Mouse (Mus musculus) liver, adult 2 months (tissue): ENCODE results near the gene Uqcrc1. TPM values are rescaled to one million over a fixed set of nuclear protein-coding genes. Genes with fewer than 3 reads are reported as not detected.

Experiments
- DNase-seq: peaks from one replicate; pipeline ENCODE4 v3.0.0-alpha.2; 2011; ENCODE audit warnings: low read depth, low spot score; ENCODE audit errors: extremely low read depth
- H3K27ac ChIP-seq: fragments of 200-500 bp; replicated peaks from 2 replicates; pipeline ENCODE4 v1.5.1; 2012; ENCODE audit warnings: low read depth, mild to moderate bottlenecking, control low read depth, inconsistent platforms, low read length; ENCODE audit not compliant: insufficient read depth
- H3K27me3 ChIP-seq: fragments of 200-500 bp; 2 replicates; pipeline ENCODE4 v1.6.1; 2012; ENCODE audit warnings: mild to moderate bottlenecking, moderate library complexity, low read length, inconsistent platforms; ENCODE audit not compliant: control insufficient read depth, insufficient read depth
- H3K36me3 ChIP-seq: fragments of 200-500 bp; 2 replicates; pipeline ENCODE4 v1.6.1; 2012; ENCODE audit warnings: low read length, inconsistent platforms; ENCODE audit not compliant: control insufficient read depth, insufficient read depth
- H3K4me1 ChIP-seq: fragments of 200-500 bp; 2 replicates; pipeline ENCODE4 v1.6.1; 2011; ENCODE audit warnings: low read length; ENCODE audit not compliant: control insufficient read depth, insufficient read depth
- H3K4me3 ChIP-seq: fragments of 200-500 bp; 2 replicates; pipeline ENCODE4 v1.5.1; 2011; ENCODE audit warnings: low read depth, mild to moderate bottlenecking, control low read depth, low read length, moderate library complexity; ENCODE audit not compliant: insufficient read depth
- H3K79me2 ChIP-seq: fragments of 200-500 bp; 2 replicates; pipeline ENCODE4 v1.6.1; 2012; ENCODE audit warnings: inconsistent platforms, mild to moderate bottlenecking, low read length, moderate library complexity; ENCODE audit not compliant: control insufficient read depth, insufficient read depth
- H3K9ac ChIP-seq: fragments of 200-500 bp; 2 replicates; pipeline ENCODE4 v1.6.1; 2012; ENCODE audit warnings: low read depth, mild to moderate bottlenecking, control low read depth, inconsistent platforms, low read length
- CTCF ChIP-seq: fragments of 200-500 bp; IDR thresholded peaks from 2 replicates; pipeline ENCODE4 v1.5.1; 2011; ENCODE audit warnings: low read depth, low read length, control low read depth
- POLR2A ChIP-seq: fragments of 200-500 bp; IDR thresholded peaks from 2 replicates; pipeline ENCODE4 v1.6.1; 2011; ENCODE audit warnings: low read length, control low read depth; ENCODE audit not compliant: insufficient read depth; ENCODE audit errors: extremely low read depth
- WGBS: fragments of 180-500 bp; shearing (Covaris S2); methylation state at CpG from one replicate; pipeline ENCODE4 v1.1.7; 2018; 5-methylcytosine and 5-hydroxymethylcytosine counted together
- polyA plus RNA-seq: library from polyadenylated mRNA; depleted of rRNA; stranded (reverse); fragments of >200 nt; gene quantifications from 2 replicates; pipeline ENCODE4 v1.2.3, GENCODE M21; 2012
- total RNA-seq: library from RNA; depleted of rRNA; stranded (reverse); fragments of >200 nt; gene quantifications from 2 replicates; pipeline ENCODE4 v1.2.3, GENCODE M21; 2014

Uqcrc1 gene
- total and polyA plus RNA-seq, 2 experiments: 323 to 677 TPM

DNA sequence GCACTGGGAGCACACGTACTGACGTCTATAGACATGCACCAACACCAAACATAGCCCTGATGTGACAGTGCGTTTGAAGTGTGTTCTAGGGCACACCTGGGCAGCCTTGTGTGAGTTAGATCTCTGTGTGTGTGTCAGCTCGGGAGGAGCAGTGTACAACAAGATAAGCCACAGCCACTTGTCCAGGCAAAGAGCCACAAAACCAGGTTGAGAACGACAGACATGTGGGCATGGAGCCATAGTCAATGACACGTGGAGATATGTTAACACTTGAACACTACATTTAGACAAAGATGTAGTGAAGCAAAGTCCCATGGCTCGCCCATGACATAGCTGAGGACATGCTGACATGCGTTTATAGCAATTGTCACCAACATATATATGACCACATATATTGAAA is 34.2 kb downstream of the Uqcrc1 start:
- H3K27ac ChIP-seq: no peak overlapping the region
- H3K9ac ChIP-seq: no peak overlapping the region
- H3K79me2 ChIP-seq: no peaks in the 10 kb centered on the region
- TF ChIP-seq POLR2A: no peak
- no peak for TF ChIP-seq CTCF
- H3K4me1 ChIP-seq: no peaks in the 10 kb centered on the region
- DNase-seq: no peak
- H3K4me3 ChIP-seq: no peak overlapping the region
- 72% methylated on average over 8 of the region's 8 CpGs for WGBS
- no peaks in the 10 kb centered on the region for H3K27me3 ChIP-seq
- H3K36me3 ChIP-seq: no peaks in the 10 kb centered on the region

GRCm38 (mm10) chr9:108976483-108976882 is 40.0 kb downstream of the Uqcrc1 start:
- Histone ChIP-seq H3K9ac (no peak overlapping the region), H3K27ac (no peak overlapping the region), H3K36me3 (no peaks in the 10 kb centered on the region), H3K4me1 (no peaks in the 10 kb centered on the region), H3K79me2 (no peaks in the 10 kb centered on the region), H3K4me3 (no peak overlapping the region), H3K27me3 (no peaks in the 10 kb centered on the region)
- DNase-seq: no peak
- WGBS: 80% methylated on average over 9 of the region's 9 CpGs
- no peak for TF ChIP-seq POLR2A
- TF ChIP-seq CTCF: no peak

GRCm38 (mm10) chr9:108977966-108978365 is 41.5 kb downstream of the Uqcrc1 start:
- no peaks in the 10 kb centered on the region for H3K79me2 ChIP-seq
- H3K36me3 ChIP-seq: no peaks in the 10 kb centered on the region
- no peaks in the 10 kb centered on the region for H3K27me3 ChIP-seq
- H3K4me1 ChIP-seq: no peaks in the 10 kb centered on the region
- TF ChIP-seq POLR2A (no peak), CTCF (no peak)
- 74% methylated on average over 7 of the region's 7 CpGs for WGBS
- H3K9ac ChIP-seq: no peak overlapping the region
- H3K27ac ChIP-seq: no peak overlapping the region
- no peak overlapping the region for H3K4me3 ChIP-seq
- no peak for DNase-seq

DNA sequence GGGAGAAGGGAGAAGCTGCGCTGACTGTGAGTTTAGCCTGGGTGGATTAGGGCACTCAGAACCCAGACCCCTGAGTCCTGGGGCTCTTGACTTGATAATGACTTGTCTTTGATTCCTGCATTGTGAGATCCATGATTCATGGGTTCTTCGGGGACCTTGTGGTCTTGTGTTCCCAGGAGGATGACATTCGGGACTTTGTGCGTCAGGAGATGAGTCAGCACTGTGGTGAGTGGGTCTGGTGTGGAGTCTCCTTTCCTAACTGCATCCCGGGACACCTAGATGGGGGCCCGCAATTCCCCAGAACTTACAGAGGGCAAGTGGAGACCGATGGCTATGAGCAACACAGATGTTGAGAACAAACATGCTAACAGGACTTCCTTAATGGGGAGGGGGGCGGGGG is 46.1 kb downstream of the Uqcrc1 start:
- no peaks in the 10 kb centered on the region for H3K79me2 ChIP-seq
- H3K9ac ChIP-seq: no peak overlapping the region
- no peak for DNase-seq
- 80% methylated on average over 8 of the region's 8 CpGs for WGBS
- no peaks in the 10 kb centered on the region for H3K4me1 ChIP-seq
- H3K36me3 ChIP-seq: no peaks in the 10 kb centered on the region
- no peak overlapping the region for H3K4me3 ChIP-seq
- no peak overlapping the region for H3K27ac ChIP-seq
- TF ChIP-seq POLR2A (no peak), CTCF (no peak)
- no peaks in the 10 kb centered on the region for H3K27me3 ChIP-seq

DNA sequence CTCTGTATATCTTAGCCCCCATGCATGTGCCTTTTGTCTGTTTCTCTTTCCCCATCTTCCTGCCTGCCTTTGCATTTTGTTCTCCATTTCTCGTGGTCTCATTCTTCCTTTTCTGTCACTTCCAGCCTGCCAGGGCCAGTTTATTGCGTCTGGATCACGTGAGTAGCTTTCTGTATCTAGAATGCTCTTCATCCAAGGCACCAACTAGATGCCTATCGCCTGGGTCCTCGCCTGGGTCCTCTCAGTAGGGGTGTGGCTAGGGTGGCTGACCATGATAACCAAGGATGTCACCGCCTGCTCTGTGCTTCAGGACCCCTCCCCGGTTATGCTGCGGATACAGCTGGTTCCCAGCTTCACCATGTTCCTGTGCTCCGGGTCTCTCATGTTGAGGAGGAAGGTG is 46.8 kb downstream of the Uqcrc1 start:
- Histone ChIP-seq H3K4me1 (no peaks in the 10 kb centered on the region), H3K79me2 (no peaks in the 10 kb centered on the region), H3K9ac (no peak overlapping the region), H3K27ac (no peak overlapping the region), H3K36me3 (no peaks in the 10 kb centered on the region), H3K4me3 (no peak overlapping the region), H3K27me3 (no peaks in the 10 kb centered on the region)
- 69% methylated on average over 9 of the region's 9 CpGs for WGBS
- no peak for TF ChIP-seq POLR2A
- DNase-seq: no peak

GRCm38 (mm10) chr9:108985710-108986109 is 49.3 kb downstream of the Uqcrc1 start, which contains the start of gene Ucn2:
TSS of gene Ucn2 (plus strand) at chr9:108986010.
- TF ChIP-seq CTCF: no peak
- TF ChIP-seq POLR2A: no peak
- H3K4me1 ChIP-seq: no peaks in the 10 kb centered on the region
- no peak within 1 kb of the TSS for H3K9ac ChIP-seq
- H3K36me3 ChIP-seq: no peaks in the 10 kb centered on the region
- H3K27me3 ChIP-seq: no peaks in the 10 kb centered on the region
- DNase-seq: no peak
- H3K79me2 ChIP-seq: no peaks in the 10 kb centered on the region
- 79% methylated on average over 4 of the region's 4 CpGs for whole genome bisulfite sequencing
- H3K4me3 ChIP-seq: no peak within 1 kb of the TSS
- H3K27ac ChIP-seq: no peak within 1 kb of the TSS
